In the genomic region with DNA sequence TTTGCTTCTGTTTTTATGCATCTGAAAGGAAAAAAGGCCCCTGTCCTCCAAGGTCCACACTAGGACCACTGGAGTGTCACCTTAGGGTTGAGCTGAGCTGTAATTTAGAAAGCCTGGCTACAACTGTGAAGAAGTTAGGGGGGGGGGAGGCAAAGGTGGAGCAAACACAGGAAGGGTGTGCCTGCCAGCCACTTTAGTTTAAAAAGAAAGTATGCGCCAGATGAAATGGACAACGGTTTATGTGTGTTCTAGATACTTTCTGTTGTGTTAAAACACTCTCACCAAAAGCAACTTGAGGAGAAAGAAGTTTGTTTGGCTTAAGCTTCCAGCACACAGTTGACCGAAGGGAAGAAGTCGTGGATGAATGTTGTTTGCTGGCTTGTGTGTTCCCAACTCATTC, we compare ENCODE assay signal across 11 mouse cellular contexts.
"Had no signal": no experiment of that assay in that cellular context is flagged by ENCODE, and none has a peak within 500 bp of the region (broad histone marks: within the 10 kb centered on the region; RNA-seq: fewer than 3 reads in every experiment).

No protein-coding gene starts in this region.

- H3K9ac ChIP-seq: limb, embryonic 13.5 days; liver, embryonic 14.5 days; midbrain, embryonic 13.5 days; neural tube, embryonic 12.5 days had no signal

- H3K27me3 ChIP-seq: limb, embryonic 13.5 days; midbrain, embryonic 13.5 days; neural tube, embryonic 12.5 days had no signal

- H3K4me3 ChIP-seq: limb, embryonic 13.5 days; midbrain, embryonic 13.5 days; myocyte; neural tube, embryonic 12.5 days had no signal

- H3K4me1 ChIP-seq: limb, embryonic 13.5 days; midbrain, embryonic 13.5 days; neural tube, embryonic 12.5 days had no signal

- H3K36me3 ChIP-seq: limb, embryonic 13.5 days; midbrain, embryonic 13.5 days; neural tube, embryonic 12.5 days had no signal

- DNase-seq: kidney, postnatal 10 days; left cerebral cortex, postnatal 4 days; lung, adult 2 months; right cerebral cortex, postnatal 4 days; spleen, adult 18-20 months; thymus, postnatal 36 days had no signal

- H3K9me3 ChIP-seq: limb, embryonic 13.5 days; midbrain, embryonic 13.5 days; neural tube, embryonic 12.5 days had no signal

- H3K27ac ChIP-seq: limb, embryonic 13.5 days; liver, embryonic 14.5 days; midbrain, embryonic 13.5 days; neural tube, embryonic 12.5 days had no signal

- H3K4me2 ChIP-seq: limb, embryonic 13.5 days; midbrain, embryonic 13.5 days; neural tube, embryonic 12.5 days had no signal

- ATAC-seq: midbrain, embryonic 13.5 days had no signal
